Mouse (Mus musculus): ENCODE measurements at regions not wholly inside any gene's neighbourhood (a gene's known extent, or its start where the extent isn't known, plus 50 kb on each side); places are given as distances from the start of the nearest gene placed in this dataset.

DNA sequence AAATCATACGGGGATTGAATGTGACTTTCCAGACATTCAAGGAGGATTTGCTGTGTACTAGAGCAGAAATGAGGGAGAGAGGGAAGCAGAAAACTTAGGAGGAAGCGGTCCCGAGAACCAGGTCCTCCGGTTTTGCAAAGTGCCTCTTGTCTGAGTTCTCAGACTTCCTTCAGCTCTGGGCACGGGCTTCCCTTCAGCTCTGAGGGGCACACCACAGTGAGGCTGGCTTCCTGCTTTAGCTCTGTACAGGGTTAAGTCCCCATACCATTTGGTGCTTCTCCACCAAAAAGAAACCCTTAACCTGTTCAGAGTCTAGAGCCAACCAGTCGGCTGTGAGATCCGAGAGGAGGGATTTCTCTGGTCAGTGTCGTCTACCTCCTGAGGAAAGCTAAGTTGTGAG, 167.8 kb upstream of the Sh3bp4 start:
- Histone ChIP-seq H3K4me3 (replicated peaks; ENCODE audit: low read length) (no peak overlapping the region), H3K4me2 (ENCODE audit: low read length) (no peak overlapping the region), H3K36me3 (ENCODE audit: control insufficient read depth, insufficient read depth) (no peaks in the 10 kb centered on the region), H3K27ac (ENCODE audit: low read length) (no peak overlapping the region), H3K9me3 (ENCODE audit: control insufficient read depth, low read length) (no peaks in the 10 kb centered on the region), H3K27me3 (replicated peaks; ENCODE audit: control insufficient read depth, insufficient read depth, low read length) (no peaks in the 10 kb centered on the region), H3K4me1 (replicated peaks; ENCODE audit: control insufficient read depth, insufficient read depth, low read length) (no peaks in the 10 kb centered on the region), H3K9ac (replicated peaks; ENCODE audit: low read depth, low read length) (no peak overlapping the region)
- WGBS: 92% methylated on average over 8 of the region's 8 CpGs
- ATAC-seq: no peak

- H3K27ac ChIP-seq (ENCODE audit: low read length): no peak overlapping the region
- H3K36me3 ChIP-seq (ENCODE audit: control insufficient read depth, insufficient read depth): no peaks in the 10 kb centered on the region
- H3K4me1 ChIP-seq (replicated peaks; ENCODE audit: control insufficient read depth, insufficient read depth, low read length): peaks cover 15% of the 10 kb centered on the region
- WGBS: 90% methylated on average over 14 of the region's 14 CpGs
- no peak overlapping the region for H3K9ac ChIP-seq (replicated peaks; ENCODE audit: low read depth, low read length)
- H3K4me2 ChIP-seq (ENCODE audit: low read length): no peak overlapping the region
- ATAC-seq: no peak
- H3K9me3 ChIP-seq (ENCODE audit: control insufficient read depth, low read length): no peaks in the 10 kb centered on the region
- no peak overlapping the region for H3K4me3 ChIP-seq (replicated peaks; ENCODE audit: low read length)
- no peaks in the 10 kb centered on the region for H3K27me3 ChIP-seq (replicated peaks; ENCODE audit: control insufficient read depth, insufficient read depth, low read length)
Observed at GRCm38 (mm10) chr1:88907766-88908463, 162.3 kb upstream of the Sh3bp4 start.

DNA sequence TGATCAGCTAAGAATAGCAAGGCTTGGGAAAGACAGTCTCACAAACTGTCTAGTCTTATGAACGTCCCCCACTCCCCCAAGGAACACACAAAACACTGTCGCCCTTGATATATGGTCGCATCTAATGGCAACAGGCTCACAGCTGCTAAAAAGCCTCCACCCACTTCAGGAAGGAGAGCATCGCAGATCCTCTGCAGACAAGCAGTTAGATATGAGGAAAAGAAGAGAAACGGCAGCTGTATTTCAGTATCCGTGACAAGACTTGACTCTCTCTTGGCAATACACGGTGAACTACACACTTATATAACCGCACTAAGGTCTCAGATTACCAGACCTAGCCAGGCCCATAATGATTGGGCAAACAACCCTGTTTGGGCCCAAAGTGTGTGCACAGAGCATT, 161.5 kb upstream of the Sh3bp4 start:
- no peak for ATAC-seq
- Histone ChIP-seq H3K36me3 (ENCODE audit: control insufficient read depth, insufficient read depth) (no peaks in the 10 kb centered on the region), H3K27me3 (replicated peaks; ENCODE audit: control insufficient read depth, insufficient read depth, low read length) (no peaks in the 10 kb centered on the region), H3K27ac (ENCODE audit: low read length) (no peak overlapping the region), H3K9me3 (ENCODE audit: control insufficient read depth, low read length) (no peaks in the 10 kb centered on the region), H3K4me1 (replicated peaks; ENCODE audit: control insufficient read depth, insufficient read depth, low read length) (peaks cover 15% of the 10 kb centered on the region), H3K9ac (replicated peaks; ENCODE audit: low read depth, low read length) (no peak overlapping the region), H3K4me3 (replicated peaks; ENCODE audit: low read length) (no peak overlapping the region), H3K4me2 (ENCODE audit: low read length) (no peak overlapping the region)
- 82% methylated on average over 8 of the region's 8 CpGs for WGBS

GRCm38 (mm10) chr1:88909314-88909713, 160.9 kb upstream of the Sh3bp4 start:
- H3K9ac ChIP-seq (replicated peaks; ENCODE audit: low read depth, low read length): no peak overlapping the region
- H3K36me3 ChIP-seq (ENCODE audit: control insufficient read depth, insufficient read depth): no peaks in the 10 kb centered on the region
- ATAC-seq: no peak; the same call in 1 of the 2 replicates
- H3K4me1 ChIP-seq (replicated peaks; ENCODE audit: control insufficient read depth, insufficient read depth, low read length): peaks cover 15% of the 10 kb centered on the region
- WGBS: 55% methylated on average over 4 of the region's 4 CpGs
- H3K27ac ChIP-seq (ENCODE audit: low read length): peak overlapping the region; percentile 34; the same call in 1 of the 2 replicates
- H3K4me3 ChIP-seq (replicated peaks; ENCODE audit: low read length): no peak overlapping the region
- H3K27me3 ChIP-seq (replicated peaks; ENCODE audit: control insufficient read depth, insufficient read depth, low read length): no peaks in the 10 kb centered on the region
- peaks cover 4% of the 10 kb centered on the region; the same call in 1 of the 2 replicates for H3K9me3 ChIP-seq (ENCODE audit: control insufficient read depth, low read length)
- no peak overlapping the region for H3K4me2 ChIP-seq (ENCODE audit: low read length)

GRCm38 (mm10) chr1:88909864-88910573, 160.2 kb upstream of the Sh3bp4 start:
- Histone ChIP-seq H3K27ac (ENCODE audit: low read length) (peak overlapping the region; percentile 58; the same call in 1 of the 2 replicates), H3K36me3 (ENCODE audit: control insufficient read depth, insufficient read depth) (no peaks in the 10 kb centered on the region), H3K9ac (replicated peaks; ENCODE audit: low read depth, low read length) (no peak overlapping the region), H3K9me3 (ENCODE audit: control insufficient read depth, low read length) (peaks cover 7% of the 10 kb centered on the region; the same call in 1 of the 2 replicates), H3K4me1 (replicated peaks; ENCODE audit: control insufficient read depth, insufficient read depth, low read length) (peaks cover 15% of the 10 kb centered on the region), H3K27me3 (replicated peaks; ENCODE audit: control insufficient read depth, insufficient read depth, low read length) (no peaks in the 10 kb centered on the region), H3K4me2 (ENCODE audit: low read length) (no peak overlapping the region), H3K4me3 (replicated peaks; ENCODE audit: low read length) (no peak overlapping the region)
- 17% methylated on average over 6 of the region's 6 CpGs for WGBS
- ATAC-seq: peak; percentile 73

- ATAC-seq: no peak
- 89% methylated on average over 5 of the region's 5 CpGs for WGBS
Observed at GRCm38 (mm10) chr1:88911724-88912123, 158.5 kb upstream of the Sh3bp4 start.

DNA sequence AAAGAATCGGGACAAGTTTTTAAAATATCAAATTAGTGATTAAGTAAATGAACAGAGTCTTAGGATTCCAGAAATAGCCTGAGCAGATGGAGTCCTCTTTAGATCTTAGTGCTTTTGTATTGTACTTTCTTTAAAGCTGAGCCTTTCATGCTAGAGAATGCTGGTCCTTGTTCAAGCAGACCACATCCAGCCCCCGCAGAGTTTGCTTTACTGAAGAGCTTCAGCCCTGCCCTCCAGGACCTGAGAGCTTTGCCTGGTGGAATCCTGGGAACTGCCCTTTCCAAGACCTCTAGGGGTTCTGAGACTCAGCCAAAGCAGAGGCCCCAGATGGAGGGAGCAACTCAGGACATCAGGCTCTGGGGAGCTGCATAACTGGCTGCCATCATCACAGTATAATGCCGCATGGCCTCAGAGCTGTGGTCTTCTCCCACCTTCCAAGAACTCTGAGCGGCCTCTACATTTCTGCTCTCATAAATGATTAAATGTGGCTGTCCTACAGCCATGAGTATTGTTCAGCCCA, 153.6 kb upstream of the Sh3bp4 start:
- Histone ChIP-seq H3K4me1 (replicated peaks; ENCODE audit: control insufficient read depth, insufficient read depth, low read length) (0 out of 2 replicates have a peak, but pooled peaks cover 2% of the 10 kb centered on the region), H3K27ac (ENCODE audit: low read length) (no peak overlapping the region), H3K4me2 (ENCODE audit: low read length) (no peak overlapping the region), H3K27me3 (replicated peaks; ENCODE audit: control insufficient read depth, insufficient read depth, low read length) (no peaks in the 10 kb centered on the region), H3K36me3 (ENCODE audit: control insufficient read depth, insufficient read depth) (no peaks in the 10 kb centered on the region), H3K9ac (replicated peaks; ENCODE audit: low read depth, low read length) (no peak overlapping the region), H3K9me3 (ENCODE audit: control insufficient read depth, low read length) (peaks cover 12% of the 10 kb centered on the region), H3K4me3 (replicated peaks; ENCODE audit: low read length) (no peak overlapping the region)
- WGBS: 62% methylated on average over 4 of the region's 4 CpGs
- no peak for ATAC-seq

More at GRCm38 (mm10) chr1:88911724-88912123, 158.5 kb upstream of the Sh3bp4 start:
- peaks cover 17% of the 10 kb centered on the region for H3K4me1 ChIP-seq (replicated peaks; ENCODE audit: control insufficient read depth, insufficient read depth, low read length)
- no peak overlapping the region for H3K4me3 ChIP-seq (replicated peaks; ENCODE audit: low read length)
- no peak overlapping the region for H3K27ac ChIP-seq (ENCODE audit: low read length)
- H3K4me2 ChIP-seq (ENCODE audit: low read length): no peak overlapping the region
- no peak overlapping the region for H3K9ac ChIP-seq (replicated peaks; ENCODE audit: low read depth, low read length)
- H3K27me3 ChIP-seq (replicated peaks; ENCODE audit: control insufficient read depth, insufficient read depth, low read length): no peaks in the 10 kb centered on the region
- H3K9me3 ChIP-seq (ENCODE audit: control insufficient read depth, low read length): peaks cover 7% of the 10 kb centered on the region; the same call in 1 of the 2 replicates
- no peaks in the 10 kb centered on the region for H3K36me3 ChIP-seq (ENCODE audit: control insufficient read depth, insufficient read depth)

DNA sequence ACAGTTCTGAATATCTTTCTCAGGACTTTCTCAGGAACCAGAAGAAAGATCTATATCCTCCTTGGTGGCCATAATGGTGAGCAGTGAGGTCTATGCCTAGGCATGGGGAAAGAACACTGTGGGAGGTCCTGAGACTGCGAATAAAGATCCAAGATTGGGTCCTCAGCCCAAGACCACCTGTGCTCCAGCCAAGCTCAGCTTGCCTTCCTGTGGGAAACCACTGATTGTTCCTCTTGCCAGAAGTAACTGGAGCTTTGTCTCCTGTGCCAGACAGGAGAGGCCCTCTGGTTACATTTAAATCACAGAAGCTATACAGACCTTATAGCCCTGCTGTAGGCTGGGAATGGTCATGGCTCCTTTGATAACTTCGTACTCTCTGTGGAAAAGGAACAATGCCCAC, 148.8 kb upstream of the Sh3bp4 start:
- 77% methylated on average over 2 of the region's 2 CpGs for WGBS

GRCm38 (mm10) chr1:88923791-88924581, 146.2 kb upstream of the Sh3bp4 start:
- Histone ChIP-seq H3K9ac (replicated peaks; ENCODE audit: low read depth, low read length) (no peak overlapping the region; the same call in 1 of the 2 replicates), H3K4me2 (ENCODE audit: low read length) (no peak overlapping the region), H3K27ac (ENCODE audit: low read length) (no peak overlapping the region), H3K9me3 (ENCODE audit: control insufficient read depth, low read length) (peaks cover 3% of the 10 kb centered on the region), H3K27me3 (replicated peaks; ENCODE audit: control insufficient read depth, insufficient read depth, low read length) (peaks cover 3% of the 10 kb centered on the region), H3K4me3 (replicated peaks; ENCODE audit: low read length) (no peak overlapping the region), H3K36me3 (ENCODE audit: control insufficient read depth, insufficient read depth) (no peaks in the 10 kb centered on the region), H3K4me1 (replicated peaks; ENCODE audit: control insufficient read depth, insufficient read depth, low read length) (peaks cover 10% of the 10 kb centered on the region)
- ATAC-seq: peak; percentile 99
- 36% methylated on average over 7 of the region's 7 CpGs for whole genome bisulfite sequencing

More for the DNA sequence above, 148.8 kb upstream of the Sh3bp4 start:
- no peaks in the 10 kb centered on the region for H3K36me3 ChIP-seq (ENCODE audit: control insufficient read depth, insufficient read depth)
- peaks cover 12% of the 10 kb centered on the region for H3K4me1 ChIP-seq (replicated peaks; ENCODE audit: control insufficient read depth, insufficient read depth, low read length)
- no peak overlapping the region for H3K9ac ChIP-seq (replicated peaks; ENCODE audit: low read depth, low read length)
- no peak overlapping the region for H3K27ac ChIP-seq (ENCODE audit: low read length)
- no peak overlapping the region for H3K4me2 ChIP-seq (ENCODE audit: low read length)
- H3K4me3 ChIP-seq (replicated peaks; ENCODE audit: low read length): no peak overlapping the region
- peaks cover 3% of the 10 kb centered on the region for H3K27me3 ChIP-seq (replicated peaks; ENCODE audit: control insufficient read depth, insufficient read depth, low read length)
- ATAC-seq: no peak
- peaks cover 5% of the 10 kb centered on the region; the same call in 1 of the 2 replicates for H3K9me3 ChIP-seq (ENCODE audit: control insufficient read depth, low read length)
